Mouse (Mus musculus) cortical plate, adult 2 months (tissue): ENCODE data around the gene Fkbp8. TPM values are rescaled to one million over a fixed set of nuclear protein-coding genes. Genes with fewer than 3 reads are reported as not detected.

ENCODE experiments used
- H3K27ac ChIP-seq: fragments of 200-500 bp; 2 replicates; pipeline ENCODE4 v1.5.1; 2012; ENCODE audit warnings: low read length, control low read depth, inconsistent platforms; ENCODE audit not compliant: insufficient read depth
- H3K4me1 ChIP-seq: fragments of 200-500 bp; 2 replicates; pipeline ENCODE4 v1.6.1; 2011; ENCODE audit warnings: low read length; ENCODE audit not compliant: control insufficient read depth, insufficient read depth
- H3K4me3 ChIP-seq: fragments of 200-500 bp; 2 replicates; pipeline ENCODE4 v1.5.1; 2011; ENCODE audit warnings: mild to moderate bottlenecking, low read length, control low read depth; ENCODE audit not compliant: insufficient read depth
- CTCF ChIP-seq: fragments of 200-500 bp; IDR thresholded peaks from 2 replicates; pipeline ENCODE4 v1.5.1; 2011; ENCODE audit warnings: mild to moderate bottlenecking, control low read depth, low read length; ENCODE audit not compliant: insufficient read depth; ENCODE audit errors: extremely low read depth
- POLR2A ChIP-seq: fragments of 200-500 bp; IDR thresholded peaks from 2 replicates; pipeline ENCODE4 v1.6.1; 2011; ENCODE audit warnings: mild to moderate bottlenecking, low read length, control low read depth; ENCODE audit not compliant: insufficient read depth; ENCODE audit errors: extremely low read depth
- polyA plus RNA-seq: library from polyadenylated mRNA; depleted of rRNA; stranded (reverse); fragments of >200 nt; gene quantifications from 2 replicates; pipeline ENCODE4 v1.2.3, GENCODE M21; 2012

Fkbp8 gene
- polyA plus RNA-seq, 1 experiment = 592 TPM

- peaks cover 8% of the 10 kb centered on the region for H3K4me1 ChIP-seq
- TF ChIP-seq POLR2A (no peak), CTCF (no peak)
- peak overlapping the region; percentile 57 for H3K4me3 ChIP-seq
- H3K27ac ChIP-seq = no peak overlapping the region
Observed at GRCm38 (mm10) chr8:70527111-70527511, 413 bp upstream of the Fkbp8 start.

DNA sequence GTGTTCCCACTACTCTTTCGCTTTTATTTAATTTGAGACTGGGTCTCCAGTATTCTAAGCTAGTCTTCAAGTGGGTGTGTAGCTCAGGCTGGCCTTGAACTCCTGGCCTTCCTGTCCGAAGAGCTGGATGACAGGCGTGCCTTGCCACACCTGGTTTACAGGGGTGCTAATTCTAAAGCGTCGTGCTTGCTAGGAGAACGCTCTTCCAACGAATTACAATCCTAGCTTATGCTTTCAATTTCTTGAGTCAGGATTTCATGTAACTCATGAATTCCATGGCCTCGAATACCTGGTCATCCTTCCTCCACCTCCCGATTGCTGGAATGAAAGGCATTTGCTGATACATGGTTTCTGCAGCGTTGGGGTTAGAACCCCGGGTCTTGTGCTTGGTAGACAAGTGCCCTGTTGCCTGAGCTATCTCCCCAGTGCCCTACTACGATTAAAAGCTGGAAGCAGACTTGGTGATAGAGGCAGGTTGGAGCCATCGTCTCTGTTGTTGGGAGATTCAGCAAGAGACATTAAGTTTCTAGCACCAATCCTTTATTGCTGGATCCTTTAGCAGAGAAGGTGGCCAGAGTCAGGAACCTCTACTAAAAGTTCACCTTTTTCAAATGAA is 766 bp downstream of the Fkbp8 start:
- Histone ChIP-seq H3K27ac (peak overlapping the region; percentile 69; the same call in 1 of the 2 replicates), H3K4me3 (peak overlapping the region; percentile 57)

DNA sequence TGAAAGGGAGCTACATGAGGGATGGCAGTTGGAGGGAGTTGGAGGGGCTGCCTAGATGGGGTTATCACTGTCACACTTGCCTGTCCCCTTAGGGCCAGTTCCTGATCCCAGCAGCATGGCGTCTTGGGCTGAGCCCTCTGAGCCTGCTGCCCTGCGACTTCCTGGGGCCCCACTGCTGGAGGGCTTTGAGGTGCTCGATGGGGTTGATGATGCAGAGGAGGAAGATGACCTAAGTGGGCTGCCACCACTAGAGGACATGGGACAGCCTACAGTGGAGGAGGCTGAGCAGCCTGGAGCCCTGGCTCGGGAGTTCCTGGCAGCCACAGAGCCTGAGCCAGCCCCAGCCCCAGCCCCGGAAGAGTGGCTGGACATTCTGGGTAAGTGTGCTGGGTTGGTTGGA is 1.8 kb downstream of the Fkbp8 start:
- Histone ChIP-seq H3K27ac (no peak overlapping the region), H3K4me3 (no peak overlapping the region), H3K4me1 (peaks cover 7% of the 10 kb centered on the region; the same call in 1 of the 2 replicates)
- no peak for TF ChIP-seq POLR2A
- TF ChIP-seq CTCF = no peak

More for the DNA sequence above, 766 bp downstream of the Fkbp8 start:
- H3K4me1 ChIP-seq = peaks cover 7% of the 10 kb centered on the region; the same call in 1 of the 2 replicates
- TF ChIP-seq CTCF (no peak), POLR2A (no peak)

DNA sequence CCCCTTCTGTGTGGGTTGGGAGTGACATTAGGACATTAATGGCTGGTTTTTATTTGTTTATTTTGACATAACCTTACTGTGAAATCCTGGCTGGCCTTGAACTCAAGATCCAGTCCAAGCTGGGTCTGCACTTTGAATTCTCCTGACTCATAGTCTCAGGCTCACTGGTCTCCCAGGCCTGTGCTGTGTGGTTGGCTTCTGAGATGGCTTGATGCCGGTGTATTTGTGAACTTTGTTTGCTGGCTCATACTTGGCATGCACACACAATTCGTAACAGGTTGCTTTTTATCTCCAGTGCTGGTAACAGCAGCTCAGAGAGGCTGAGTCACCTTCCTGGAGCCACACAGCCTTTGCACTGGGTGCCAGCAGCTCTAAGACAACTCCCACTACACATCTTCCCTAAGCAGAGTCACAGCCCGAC is 2.2 kb downstream of the Fkbp8 start:
- TF ChIP-seq POLR2A (no peak), CTCF (no peak)
- no peak overlapping the region for H3K27ac ChIP-seq
- peaks cover 7% of the 10 kb centered on the region; the same call in 1 of the 2 replicates for H3K4me1 ChIP-seq
- no peak overlapping the region for H3K4me3 ChIP-seq

GRCm38 (mm10) chr8:70530314-70530713 is 2.8 kb downstream of the Fkbp8 start:
- Histone ChIP-seq H3K4me3 (no peak overlapping the region), H3K27ac (no peak overlapping the region), H3K4me1 (peaks cover 7% of the 10 kb centered on the region; the same call in 1 of the 2 replicates)
- TF ChIP-seq POLR2A (no peak), CTCF (no peak)

GRCm38 (mm10) chr8:70534281-70534680 is 6.8 kb downstream of the Fkbp8 start:
- TF ChIP-seq CTCF (no peak), POLR2A (no peak)
- Histone ChIP-seq H3K4me3 (no peak overlapping the region), H3K4me1 (peaks cover 2% of the 10 kb centered on the region; the same call in 1 of the 2 replicates), H3K27ac (no peak overlapping the region)

- TF ChIP-seq CTCF (no peak), POLR2A (no peak)
- Histone ChIP-seq H3K4me3 (no peak overlapping the region), H3K4me1 (no peaks in the 10 kb centered on the region), H3K27ac (no peak overlapping the region)
Observed at GRCm38 (mm10) chr8:70535221-70535620, 7.7 kb downstream of the Fkbp8 start.

DNA sequence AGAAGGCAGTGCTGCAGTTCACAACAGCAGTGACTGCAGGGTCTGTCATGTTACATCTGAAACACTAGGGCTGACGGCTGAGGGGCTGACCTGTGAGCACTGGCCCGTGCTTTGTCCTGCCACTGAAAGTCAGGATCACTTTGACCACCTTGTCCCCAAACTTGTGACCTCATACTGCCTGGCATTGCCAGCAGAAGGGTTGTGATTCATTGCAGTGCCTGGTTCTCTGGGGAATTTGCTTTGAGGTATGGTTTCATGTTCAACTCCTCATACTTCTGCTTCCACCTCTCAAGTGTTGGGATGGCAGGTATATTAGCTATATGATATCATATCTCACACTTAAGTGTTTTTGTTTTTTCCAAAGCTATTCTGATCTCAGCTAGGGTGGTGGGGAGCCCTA is 8.2 kb downstream of the Fkbp8 start:
- no peaks in the 10 kb centered on the region for H3K4me1 ChIP-seq
- TF ChIP-seq POLR2A (no peak), CTCF (no peak)
- no peak overlapping the region for H3K4me3 ChIP-seq
- H3K27ac ChIP-seq = no peak overlapping the region

- TF ChIP-seq POLR2A (no peak), CTCF (no peak)
- H3K4me1 ChIP-seq = peaks cover 3% of the 10 kb centered on the region; the same call in 1 of the 2 replicates
- H3K4me3 ChIP-seq = peak overlapping the region; percentile 43
- H3K27ac ChIP-seq = no peak overlapping the region
Observed at GRCm38 (mm10) chr8:70538024-70538579, 10.6 kb downstream of the Fkbp8 start.

DNA sequence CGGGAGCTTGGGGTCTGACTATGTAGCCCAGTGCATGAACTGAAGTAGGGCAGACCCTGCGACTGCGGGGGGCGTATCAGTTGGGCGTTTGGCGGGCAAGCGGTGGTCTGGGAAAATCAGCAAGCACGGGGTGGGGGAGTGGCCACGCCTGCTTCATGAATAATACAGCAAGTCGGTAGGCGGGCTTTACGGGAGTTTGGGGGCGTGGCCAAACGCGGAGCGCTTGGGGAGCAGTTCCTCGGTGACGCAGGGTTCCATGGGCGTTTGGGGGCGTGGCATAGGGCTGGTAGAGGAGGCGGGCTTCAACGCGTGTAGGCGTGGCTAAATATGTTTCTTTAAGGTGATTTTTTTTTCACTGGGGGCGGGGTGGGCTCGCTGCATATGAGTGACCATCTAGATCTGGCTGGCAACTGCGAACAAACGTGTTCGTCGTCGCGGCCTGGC is 11.1 kb downstream of the Fkbp8 start:
- TF ChIP-seq POLR2A (no peak), CTCF (no peak)
- peaks cover 3% of the 10 kb centered on the region; the same call in 1 of the 2 replicates for H3K4me1 ChIP-seq
- peak overlapping the region; percentile 58 for H3K27ac ChIP-seq
- peak overlapping the region; percentile 43 for H3K4me3 ChIP-seq
